Mouse (Mus musculus) cerebellum, adult 2 months (tissue): Measurements from ENCODE around the gene Itga2b. TPM values are rescaled to one million over a fixed set of nuclear protein-coding genes. Genes with fewer than 3 reads are reported as not detected.

ENCODE experiments used
- DNase-seq, 2 experiments: peaks; one replicate each; pipeline ENCODE4 v3.0.0; 2021
- H3K27ac ChIP-seq: fragments of 200-500 bp; 2 replicates; pipeline ENCODE4 v1.5.1; 2012; ENCODE audit warnings: low read length, control low read depth, inconsistent platforms; ENCODE audit not compliant: insufficient read depth
- H3K27me3 ChIP-seq: fragments of 200-500 bp; 2 replicates; pipeline ENCODE4 v1.6.1; 2012; ENCODE audit warnings: inconsistent platforms, mild to moderate bottlenecking, low read length, moderate library complexity; ENCODE audit not compliant: control insufficient read depth, insufficient read depth
- H3K4me1 ChIP-seq: fragments of 200-500 bp; 2 replicates; pipeline ENCODE4 v1.6.1; 2011; ENCODE audit warnings: low read length; ENCODE audit not compliant: control insufficient read depth, insufficient read depth
- H3K4me3 ChIP-seq: fragments of 200-500 bp; replicated peaks from 2 replicates; pipeline ENCODE3; 2011; ENCODE audit warnings: mild to moderate bottlenecking, low read depth, low read length, control low read depth; ENCODE audit not compliant: insufficient read depth
- CTCF ChIP-seq: fragments of 200-500 bp; IDR thresholded peaks from 2 replicates; pipeline ENCODE4 v1.5.1; 2011; ENCODE audit warnings: low read depth, mild to moderate bottlenecking, control low read depth, low read length, moderate library complexity, borderline replicate concordance; ENCODE audit not compliant: insufficient read depth
- POLR2A ChIP-seq: fragments of 200-500 bp; IDR thresholded peaks from 2 replicates; pipeline ENCODE4 v1.6.1; 2011; ENCODE audit warnings: low read length, control low read depth, borderline replicate concordance; ENCODE audit not compliant: insufficient read depth
- WGBS: fragments of 180-500 bp; shearing (Covaris S2); methylation state at CpG from one replicate; pipeline ENCODE4 v1.1.7; 2018; 5-methylcytosine and 5-hydroxymethylcytosine counted together
- polyA plus RNA-seq: library from polyadenylated mRNA; depleted of rRNA; stranded (reverse); fragments of >200 nt; gene quantifications from 2 replicates; pipeline ENCODE4 v1.2.3, GENCODE M21; 2012

Itga2b gene
- polyA plus RNA-seq, 1 experiment = 4.0 TPM

DNA sequence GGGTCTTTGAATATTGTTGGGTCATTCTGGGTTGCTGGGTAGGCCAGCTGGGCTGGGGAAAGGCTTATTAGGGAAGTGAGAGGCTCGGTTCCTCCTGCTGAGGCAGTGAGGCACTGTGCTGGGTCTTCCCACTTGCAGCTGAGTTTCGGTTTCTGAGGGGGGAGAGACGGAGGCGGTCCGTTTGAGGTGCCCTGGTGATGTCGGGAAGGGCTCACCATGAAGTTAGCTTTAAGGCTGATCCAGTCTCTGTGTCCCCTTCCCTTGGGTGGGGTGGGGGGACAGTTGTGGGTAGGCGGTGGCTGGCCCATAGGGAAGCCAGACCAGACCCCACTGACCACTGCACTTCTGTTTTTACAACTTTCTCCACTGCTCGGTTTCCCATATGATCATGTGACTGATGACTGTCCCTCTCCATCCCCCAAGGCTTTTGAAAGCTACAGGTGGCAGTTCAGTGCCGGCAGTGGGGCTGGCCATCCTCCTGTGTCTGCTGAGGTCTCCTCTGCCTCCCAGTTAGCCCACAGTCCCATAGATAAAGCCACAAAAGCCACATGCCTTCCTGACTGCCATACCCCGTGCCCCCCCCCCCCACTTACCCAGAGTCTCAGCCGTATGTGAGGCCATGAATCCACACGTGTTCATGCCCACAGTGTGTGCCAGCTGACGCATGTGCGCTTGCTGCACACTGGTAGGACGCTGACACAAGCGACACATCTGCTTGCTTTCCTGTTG is 37.6 kb downstream of the Itga2b start:
- TF ChIP-seq POLR2A = no peak
- DNase-seq = no peak
- peaks cover 41% of the 10 kb centered on the region for H3K4me1 ChIP-seq
- WGBS = 22% methylated on average over 16 of the region's 16 CpGs
- H3K27ac ChIP-seq = peak overlapping the region; percentile 16; the same call in 1 of the 2 replicates
- no peak overlapping the region for H3K4me3 ChIP-seq
- no peaks in the 10 kb centered on the region for H3K27me3 ChIP-seq

DNA sequence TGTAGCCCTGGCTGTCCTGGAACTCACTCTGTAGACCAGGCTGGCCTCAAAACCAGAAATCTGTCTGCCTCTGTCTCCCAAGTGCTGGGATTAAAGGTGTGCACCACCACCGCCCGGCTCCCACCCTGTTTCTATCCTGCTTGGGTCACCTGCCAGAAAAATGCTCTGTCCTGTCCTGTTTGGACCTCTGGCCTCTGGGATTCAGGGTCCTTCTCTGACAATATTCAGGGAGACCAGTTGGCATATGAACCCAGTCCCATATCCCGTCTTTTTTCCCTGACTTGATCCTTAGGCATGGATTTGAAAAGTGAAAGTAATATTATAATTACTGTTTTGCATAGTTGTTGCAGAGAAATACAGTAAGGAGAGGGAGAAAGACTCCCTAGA is 38.2 kb downstream of the Itga2b start:
- no peak overlapping the region for H3K4me3 ChIP-seq
- no peaks in the 10 kb centered on the region for H3K27me3 ChIP-seq
- no peak for DNase-seq
- 75% methylated on average over 3 of the region's 3 CpGs for WGBS
- TF ChIP-seq POLR2A (no peak), CTCF (no peak)
- H3K27ac ChIP-seq = no peak overlapping the region
- peaks cover 41% of the 10 kb centered on the region for H3K4me1 ChIP-seq

DNA sequence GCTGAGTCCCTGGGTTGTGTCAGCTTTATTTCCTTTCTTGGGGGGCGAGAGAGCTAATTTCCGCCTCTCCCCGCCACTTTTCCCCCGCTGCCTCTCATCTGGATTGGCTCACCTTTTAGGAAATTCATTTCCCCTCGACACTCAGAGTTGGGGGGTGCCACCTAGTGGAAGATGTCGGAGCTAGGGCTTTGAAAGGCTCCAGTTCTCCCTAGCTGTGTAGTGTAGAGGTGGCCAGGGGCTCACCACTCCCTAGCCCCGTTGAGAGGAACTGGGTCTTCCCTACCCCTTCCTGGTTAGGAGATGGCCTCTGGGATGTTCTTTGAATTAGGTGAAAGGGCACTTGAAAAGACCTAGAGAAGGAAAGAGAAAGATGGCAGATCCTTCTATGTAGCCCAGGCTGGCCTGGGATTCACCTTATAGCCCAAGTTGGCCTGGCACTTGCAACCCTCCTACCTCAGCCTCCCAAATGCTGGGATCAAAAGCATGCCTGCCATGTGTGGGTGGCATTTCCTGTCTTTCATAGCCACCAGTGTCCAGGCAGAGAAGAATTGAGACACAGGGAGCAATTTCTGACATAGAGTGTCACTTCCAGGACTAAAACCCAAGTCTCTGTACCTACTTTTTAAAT is 38.8 kb downstream of the Itga2b start:
- TF ChIP-seq CTCF = peak; percentile 75
- TF ChIP-seq POLR2A = no peak
- DNase-seq = peak; percentile 81 to 87
- 2% methylated on average over 7 of the region's 7 CpGs for WGBS

DNA sequence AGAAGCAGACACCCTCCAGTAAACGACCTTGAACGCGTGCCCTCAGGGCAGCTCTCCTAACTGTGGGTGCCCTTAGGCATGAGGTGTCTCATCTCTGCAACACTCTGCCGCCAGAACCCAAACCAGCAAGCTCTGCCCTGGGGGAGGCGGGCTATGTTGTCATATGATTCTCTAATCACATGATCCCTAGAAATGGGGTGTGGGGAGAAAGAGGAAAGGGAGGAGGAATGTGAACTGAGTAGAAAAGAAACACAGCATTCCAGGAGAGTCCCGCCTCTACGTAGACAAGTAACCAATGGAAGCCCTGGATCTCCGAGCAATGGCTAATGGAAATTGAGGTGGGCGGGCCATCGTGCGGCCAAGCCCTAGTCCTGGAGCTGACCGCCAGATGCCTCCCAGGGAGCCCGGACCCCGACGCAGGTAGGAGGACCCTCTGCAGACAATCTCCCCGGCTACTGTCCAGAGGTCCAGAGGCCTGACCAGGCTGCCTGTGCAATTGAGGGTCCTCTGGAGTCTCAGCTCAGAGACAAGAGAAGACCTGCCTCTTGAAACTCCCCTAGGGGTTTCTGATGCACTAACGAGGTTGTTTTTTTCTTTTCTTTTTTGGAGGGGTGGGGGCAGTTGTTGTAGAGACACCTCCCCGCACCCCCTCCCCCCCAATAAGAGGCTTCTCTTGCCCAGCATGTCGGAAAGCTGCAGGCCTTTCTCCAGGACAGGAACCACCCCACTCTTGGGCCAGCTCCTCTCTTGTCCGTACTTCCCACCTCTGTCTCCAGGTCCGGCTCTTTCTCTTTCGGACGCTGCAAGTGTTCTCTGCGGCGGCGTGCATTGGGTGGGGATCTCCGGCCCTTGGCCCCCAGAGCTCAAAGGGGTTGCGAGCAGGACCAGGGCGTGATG is 39.6 kb downstream of the Itga2b start, which contains the start of gene Grn:
TSS of gene Grn (plus strand) at position 195 of the 897 bp plus-strand sequence.
- peak; percentile 82 for TF ChIP-seq POLR2A
- TF ChIP-seq CTCF = no peak
- H3K4me3 ChIP-seq = peak within 1 kb of the TSS; percentile 76
- peak within 1 kb of the TSS; percentile 43 for H3K27ac ChIP-seq
- no peaks in the 10 kb centered on the region for H3K27me3 ChIP-seq
- 0% methylated on average over 29 of the region's 29 CpGs for WGBS
- DNase-seq = peak; percentile 90 to 97
- H3K4me1 ChIP-seq = peaks cover 34% of the 10 kb centered on the region

More for the DNA sequence above, 38.8 kb downstream of the Itga2b start:
- no peak overlapping the region for H3K27ac ChIP-seq
- peaks cover 39% of the 10 kb centered on the region for H3K4me1 ChIP-seq
- H3K4me3 ChIP-seq = peak overlapping the region; percentile 76
- no peaks in the 10 kb centered on the region for H3K27me3 ChIP-seq

DNA sequence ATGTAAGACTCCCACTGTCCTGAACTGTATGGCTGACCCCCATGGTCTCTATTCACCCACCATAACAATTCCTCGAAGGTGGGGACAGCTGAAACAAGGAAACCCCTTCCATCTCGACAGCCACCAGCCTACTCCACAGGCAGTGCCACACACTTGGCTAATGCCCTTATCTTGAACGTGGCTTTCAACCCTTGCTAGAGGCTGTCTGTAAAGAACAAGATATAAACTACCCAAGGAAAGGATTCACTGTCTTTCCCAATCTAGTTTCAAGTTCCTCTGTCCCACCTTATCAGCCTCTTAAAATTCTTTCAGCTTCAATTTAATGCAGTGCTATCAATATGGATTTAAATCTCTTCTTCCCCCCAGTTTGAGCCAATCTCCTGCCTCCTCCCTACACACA is 40.4 kb downstream of the Itga2b start:
- peak overlapping the region; percentile 74 for H3K4me3 ChIP-seq
- H3K27me3 ChIP-seq = no peaks in the 10 kb centered on the region
- 27% methylated on average over 3 of the region's 3 CpGs for WGBS
- peaks cover 28% of the 10 kb centered on the region for H3K4me1 ChIP-seq
- no peak for TF ChIP-seq POLR2A
- no peak for TF ChIP-seq CTCF
- no peak for DNase-seq
- peak overlapping the region; percentile 43 for H3K27ac ChIP-seq

DNA sequence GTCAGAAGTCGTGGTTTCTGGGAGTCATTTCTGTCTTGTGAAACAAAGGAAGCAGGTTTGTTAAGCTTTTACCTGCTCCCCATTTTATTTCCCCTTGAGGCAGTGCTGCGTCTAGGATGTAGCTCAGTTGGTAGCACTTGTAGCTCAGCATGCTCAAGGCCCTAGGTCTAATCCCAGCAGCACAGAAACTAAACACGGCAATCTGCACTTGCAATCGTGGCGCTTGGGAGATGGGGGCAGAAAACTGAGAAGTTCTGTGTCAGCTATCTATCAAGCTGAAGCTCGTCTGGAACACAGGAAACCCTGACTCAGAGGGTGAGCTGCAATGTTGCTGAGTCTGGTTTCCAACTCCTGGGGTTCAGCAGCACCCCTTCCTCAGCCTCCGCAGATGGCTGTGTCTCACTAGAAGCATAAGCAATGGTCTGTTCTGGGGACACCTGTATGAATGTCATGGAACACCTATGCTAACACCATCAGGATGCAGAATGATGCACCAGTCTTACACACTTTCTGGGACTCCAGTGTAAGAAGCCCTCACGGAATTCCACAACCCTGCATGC is 40.9 kb downstream of the Itga2b start:
- no peak overlapping the region for H3K4me3 ChIP-seq

DNA sequence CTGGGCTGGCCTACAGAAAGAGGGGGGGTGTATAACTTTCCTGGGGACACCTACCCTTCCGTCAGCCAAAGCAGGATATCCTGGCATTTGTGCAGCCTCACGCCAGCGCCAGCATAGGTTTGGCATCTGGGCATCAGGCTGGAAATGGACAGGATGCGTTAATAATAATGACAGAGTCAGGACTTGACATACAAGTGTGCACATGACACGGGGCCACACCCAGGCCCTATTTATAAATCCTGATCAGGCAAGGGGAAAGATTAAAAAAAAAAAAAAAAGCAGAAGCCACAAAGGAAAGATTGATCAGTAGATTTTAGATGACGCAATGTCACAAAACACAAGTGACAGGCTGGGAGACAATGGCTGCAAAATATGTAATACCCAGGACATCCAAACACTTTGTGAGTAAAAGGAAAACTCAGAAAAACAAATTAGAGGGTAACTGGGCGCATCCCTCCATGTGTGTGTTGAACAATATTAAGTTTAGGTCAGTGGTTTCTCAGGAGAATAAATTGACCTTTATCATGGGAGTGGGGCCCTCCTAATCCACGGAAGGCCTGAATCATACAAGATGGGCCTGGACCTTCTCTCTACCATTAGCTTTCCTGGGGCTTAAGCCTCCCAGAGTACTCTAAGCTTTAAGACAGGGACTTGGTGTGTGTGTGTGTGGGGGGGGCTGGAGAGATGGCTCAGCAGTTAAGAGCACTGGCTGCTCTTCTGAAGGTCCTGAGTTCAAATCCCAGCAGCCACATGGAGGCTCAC is 44.2 kb downstream of the Itga2b start:
- Histone ChIP-seq H3K4me3 (no peak overlapping the region), H3K4me1 (no peaks in the 10 kb centered on the region), H3K27me3 (no peaks in the 10 kb centered on the region), H3K27ac (no peak overlapping the region)
- TF ChIP-seq CTCF = no peak
- no peak for TF ChIP-seq POLR2A
- no peak for DNase-seq
- 76% methylated on average over 8 of the region's 8 CpGs for WGBS

More for the DNA sequence above, 40.9 kb downstream of the Itga2b start:
- no peak for DNase-seq
- Histone ChIP-seq H3K4me1 (peaks cover 24% of the 10 kb centered on the region), H3K27ac (no peak overlapping the region), H3K27me3 (no peaks in the 10 kb centered on the region)
- TF ChIP-seq POLR2A (no peak), CTCF (no peak)
- 67% methylated on average over 8 of the region's 8 CpGs for WGBS
